Mouse (Mus musculus) gastrocnemius, adult 2 months (tissue): ENCODE measurements at regions not wholly inside any gene's neighbourhood (a gene's known extent, or its start where the extent isn't known, plus 50 kb on each side); places are given as distances from the start of the nearest gene placed in this dataset.
A peak's percentile ranks its signal among the peaks of the same experiment; 100 is the strongest.

ENCODE experiments used
- DNase-seq: peaks from one replicate; pipeline ENCODE4 v3.0.0; 2022
- H3K27ac ChIP-seq: fragments of 200-600 bp; 2 replicates; pipeline ENCODE4 v1.8.1; 2022; ENCODE audit warnings: mild to moderate bottlenecking
- H3K4me3 ChIP-seq: fragments of 200-600 bp; 2 replicates; pipeline ENCODE4 v1.8.1; 2022; ENCODE audit warnings: mild to moderate bottlenecking, moderate library complexity
- CTCF ChIP-seq: fragments of 200-600 bp; IDR thresholded peaks from 2 replicates; pipeline ENCODE4 v1.8.1; 2022; ENCODE audit warnings: antibody characterized with exemption, mild to moderate bottlenecking, moderate library complexity
- intact Hi-C: fragments of 180-260 bp; cut with DNase I; formaldehyde crosslinking; loops from one replicate; pipeline ENCODE4 v1.15.1; 2025

GRCm38 (mm10) chr2:75054474-75055186 is 229.0 kb downstream of the Mtx2 start:
- no peak for DNase-seq
- TF ChIP-seq CTCF = no peak
- H3K27ac ChIP-seq = peak overlapping the region; percentile 56; the same call in 1 of the 2 replicates
- intact Hi-C loops = loop anchor here (2.0 kb wide), 4 partner anchors 82 to 352 kb away; no protein-coding TSS in a partner anchor
- peak overlapping the region; percentile 65 for H3K4me3 ChIP-seq

GRCm38 (mm10) chr2:75055187-75055543 is 229.6 kb downstream of the Mtx2 start:
- intact Hi-C loops = loop anchor here (2.0 kb wide), 4 partner anchors 82 to 352 kb away; no protein-coding TSS in a partner anchor
- peak overlapping the region; percentile 65 for H3K4me3 ChIP-seq
- peak; percentile 86 for TF ChIP-seq CTCF
- H3K27ac ChIP-seq = peak overlapping the region; percentile 56; the same call in 1 of the 2 replicates
- DNase-seq = peak; percentile 31

GRCm38 (mm10) chr2:75061009-75061408 is 235.4 kb downstream of the Mtx2 start:
- no peak overlapping the region for H3K27ac ChIP-seq
- intact Hi-C loops = no loop called here
- no peak for TF ChIP-seq CTCF
- DNase-seq = no peak
- H3K4me3 ChIP-seq = no peak overlapping the region

GRCm38 (mm10) chr2:75061456-75062188 is 236.0 kb downstream of the Mtx2 start:
- intact Hi-C loops = no loop called here
- no peak for DNase-seq
- Histone ChIP-seq H3K4me3 (no peak overlapping the region), H3K27ac (no peak overlapping the region)
- peak; percentile 22; the same call in 1 of the 2 replicates for TF ChIP-seq CTCF

- Histone ChIP-seq H3K27ac (no peak overlapping the region), H3K4me3 (no peak overlapping the region)
- no peak for DNase-seq
- intact Hi-C loops = no loop called here
- TF ChIP-seq CTCF = no peak
These were observed 236.5 kb downstream of the Mtx2 start for GRCm38 (mm10) chr2:75062189-75062510.

- H3K27ac ChIP-seq = no peak overlapping the region
- intact Hi-C loops = no loop called here
These were observed 239.0 kb downstream of the Mtx2 start for GRCm38 (mm10) chr2:75064406-75065115.

GRCm38 (mm10) chr2:75065304-75065703 is 239.7 kb downstream of the Mtx2 start:
- H3K4me3 ChIP-seq = no peak overlapping the region
- TF ChIP-seq CTCF = no peak
- intact Hi-C loops = no loop called here
- H3K27ac ChIP-seq = no peak overlapping the region
- no peak for DNase-seq

More at GRCm38 (mm10) chr2:75064406-75065115, 239.0 kb downstream of the Mtx2 start:
- H3K4me3 ChIP-seq = no peak overlapping the region
- TF ChIP-seq CTCF = no peak
- no peak for DNase-seq

- TF ChIP-seq CTCF = no peak
- no peak for DNase-seq
- intact Hi-C loops = no loop called here
- Histone ChIP-seq H3K27ac (no peak overlapping the region), H3K4me3 (no peak overlapping the region)
These were observed 243.7 kb downstream of the Mtx2 start for GRCm38 (mm10) chr2:75069321-75069720.

- H3K4me3 ChIP-seq = no peak overlapping the region
- intact Hi-C loops = no loop called here
- no peak for DNase-seq
- no peak overlapping the region for H3K27ac ChIP-seq
- TF ChIP-seq CTCF = no peak
These were observed 246.4 kb downstream of the Mtx2 start for GRCm38 (mm10) chr2:75072021-75072420.

GRCm38 (mm10) chr2:75072471-75072870 is 246.9 kb downstream of the Mtx2 start:
- no peak for DNase-seq
- intact Hi-C loops = no loop called here
- H3K27ac ChIP-seq = no peak overlapping the region
- H3K4me3 ChIP-seq = no peak overlapping the region
- no peak for TF ChIP-seq CTCF

- H3K4me3 ChIP-seq = no peak overlapping the region
- intact Hi-C loops = no loop called here
- no peak for DNase-seq
- H3K27ac ChIP-seq = no peak overlapping the region
- no peak for TF ChIP-seq CTCF
These were observed 247.6 kb downstream of the Mtx2 start for GRCm38 (mm10) chr2:75073178-75073577.

GRCm38 (mm10) chr2:75087164-75087563 is 261.6 kb downstream of the Mtx2 start:
- no peak for DNase-seq
- TF ChIP-seq CTCF = no peak
- Histone ChIP-seq H3K27ac (no peak overlapping the region), H3K4me3 (no peak overlapping the region)
- intact Hi-C loops = no loop called here

GRCm38 (mm10) chr2:75089186-75089585 is 263.6 kb downstream of the Mtx2 start:
- H3K27ac ChIP-seq = no peak overlapping the region
- no peak overlapping the region for H3K4me3 ChIP-seq
- intact Hi-C loops = no loop called here
- no peak for TF ChIP-seq CTCF
- DNase-seq = no peak
